Mouse (Mus musculus) limb, embryonic 14.5 days (tissue): ENCODE measurements around the gene Mtfr1l. TPM values are rescaled to one million over a fixed set of nuclear protein-coding genes. Genes with fewer than 3 reads are reported as not detected.
"Not testable (repeated sequence)": the region's sequence is repeated elsewhere in the genome, so short reads cannot be mapped to it uniquely, and the experiment has no call there.

Source experiments
- ATAC-seq: fragments of 200-750 bp; cut with Nextera tagmentation; 2 replicates; pipeline ENCODE4 v1.8.0; 2017; ENCODE audit warnings: low read depth, moderate number of reproducible peaks, moderate TSS enrichment; ENCODE audit not compliant: low FRiP score
- DNase-seq: peaks from one replicate; pipeline ENCODE4 v3.0.0-alpha.2; 2015; ENCODE audit warnings: low spot score
- H3K27ac ChIP-seq: fragments of 300-500 bp; sonication (generic); replicated peaks from 2 replicates; pipeline ENCODE4 v1.5.1; 2014; ENCODE audit warnings: low read depth, mild to moderate bottlenecking, low read length, moderate library complexity, mixed read lengths
- H3K27me3 ChIP-seq: fragments of 300-500 bp; sonication (generic); 2 replicates; pipeline ENCODE4 v1.6.1; 2014; ENCODE audit warnings: low read length, mixed read lengths; ENCODE audit not compliant: control insufficient read depth, insufficient read depth
- H3K36me3 ChIP-seq: fragments of 300-500 bp; sonication (generic); 2 replicates; pipeline ENCODE4 v1.6.1; 2014; ENCODE audit warnings: mild to moderate bottlenecking, low read length, moderate library complexity, mixed read lengths; ENCODE audit not compliant: control insufficient read depth, insufficient read depth
- H3K4me1 ChIP-seq: fragments of 300-500 bp; sonication (generic); 2 replicates; pipeline ENCODE4 v1.6.1; 2014; ENCODE audit warnings: antibody characterized with exemption, low read length, mixed read lengths; ENCODE audit not compliant: control insufficient read depth, insufficient read depth
- H3K4me2 ChIP-seq: fragments of 300-500 bp; sonication (generic); replicated peaks from 2 replicates; pipeline ENCODE4 v1.6.1; 2014; ENCODE audit warnings: low read depth, mild to moderate bottlenecking, low read length, moderate library complexity; ENCODE audit not compliant: severe bottlenecking
- H3K4me3 ChIP-seq: fragments of 300-500 bp; sonication (generic); replicated peaks from 2 replicates; pipeline ENCODE4 v1.5.1; 2014; ENCODE audit warnings: low read length
- H3K9ac ChIP-seq: fragments of 300-500 bp; sonication (generic); 2 replicates; pipeline ENCODE4 v1.6.1; 2014; ENCODE audit warnings: mild to moderate bottlenecking, low read depth, low read length, moderate library complexity; ENCODE audit not compliant: severe bottlenecking
- H3K9me3 ChIP-seq: fragments of 300-500 bp; sonication (generic); 2 replicates; pipeline ENCODE4 v1.6.1; 2016; ENCODE audit warnings: low read length; ENCODE audit not compliant: control insufficient read depth
- POLR2A ChIP-seq: fragments of 200-500 bp; IDR thresholded peaks from 2 replicates; pipeline ENCODE4 v1.8.0; 2012; ENCODE audit warnings: inconsistent platforms, mild to moderate bottlenecking, moderate library complexity, borderline replicate concordance; ENCODE audit not compliant: insufficient read depth, insufficient read length; ENCODE audit errors: extremely low read depth
- WGBS: fragments of 180-500 bp; shearing (Covaris S2); extraction: QIAGEN DNeasy Blood & Tissue Kit; methylation state at CpG from one replicate; pipeline ENCODE4 v1.1.7; 2014; 5-methylcytosine and 5-hydroxymethylcytosine counted together
- polyA plus RNA-seq, 2 experiments: library from polyadenylated mRNA; depleted of rRNA in 1 of 2; stranded (reverse) in 1 of 2; unstranded in 1 of 2; fragments of >200 nt; fragmentation: Nextera tagmentation in 1 of 2; extraction: Ambion mirVana in 1 of 2; gene quantifications; 2 replicates each; pipeline versions ENCODE4 v1.2.1 to v1.2.3; 2012 to 2014

The Mtfr1l gene
- polyA plus RNA-seq, 2 experiments: 111 to 123 TPM

GRCm38 (mm10) chr4:134495546-134495923 lies 39.7 kb downstream of the Mtfr1l start:
- no peak for ATAC-seq
- DNase-seq: no peak
- Histone ChIP-seq H3K9ac (no peak overlapping the region), H3K4me1 (peaks cover 15% of the 10 kb centered on the region), H3K4me3 (no peak overlapping the region), H3K36me3 (no peaks in the 10 kb centered on the region), H3K4me2 (no peak overlapping the region), H3K9me3 (no peaks in the 10 kb centered on the region), H3K27ac (no peak overlapping the region), H3K27me3 (no peaks in the 10 kb centered on the region)
- TF ChIP-seq POLR2A: no peak
- 75% methylated on average over 5 of the region's 5 CpGs for WGBS

DNA sequence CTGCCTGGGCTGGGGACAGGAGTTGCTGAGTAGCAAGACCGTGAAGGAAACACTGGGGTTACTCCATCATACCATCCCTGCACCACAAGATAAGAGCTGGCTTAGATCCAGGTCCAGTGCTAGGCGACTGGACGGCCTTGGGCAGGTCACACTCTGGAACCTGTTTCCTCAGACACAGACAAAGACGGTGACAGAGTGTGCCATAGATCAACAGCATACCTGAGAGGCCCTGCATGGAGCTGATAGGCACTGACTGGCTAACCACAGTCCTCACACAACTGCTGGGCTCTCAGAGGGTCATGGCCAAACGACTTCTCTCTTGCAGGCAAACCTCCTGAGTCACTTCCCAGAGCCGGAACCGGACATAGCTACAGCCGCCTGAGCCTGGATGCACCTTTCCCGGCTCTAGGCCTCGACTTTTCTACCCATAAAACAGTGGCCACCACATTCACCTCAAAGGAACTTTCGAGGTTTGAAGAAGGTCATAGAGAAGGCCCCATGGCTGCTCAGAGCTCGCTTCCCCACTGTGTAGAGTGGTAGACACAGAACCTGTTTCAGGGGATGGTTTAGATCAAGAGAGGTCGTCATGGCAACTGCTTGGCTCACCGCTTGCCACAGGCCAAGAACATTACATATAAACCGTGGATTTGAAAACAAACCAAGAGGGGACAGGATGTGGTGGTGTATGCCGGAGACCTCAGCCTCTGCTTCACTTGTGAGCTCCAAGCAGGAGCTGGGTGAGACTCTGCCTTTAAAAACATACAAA lies 40.2 kb downstream of the Mtfr1l start:
- WGBS: 63% methylated on average over 16 of the region's 16 CpGs
- Histone ChIP-seq H3K27ac (no peak overlapping the region), H3K4me1 (peaks cover 15% of the 10 kb centered on the region), H3K4me3 (no peak overlapping the region), H3K9ac (0 out of 2 replicates have a peak overlapping the region, but pooled peaks have one; percentile 28), H3K27me3 (no peaks in the 10 kb centered on the region), H3K36me3 (no peaks in the 10 kb centered on the region), H3K4me2 (no peak overlapping the region), H3K9me3 (no peaks in the 10 kb centered on the region)
- ATAC-seq (peak; percentile 45; the same call in 1 of the 2 replicates), DNase-seq (peak; percentile 27)
- TF ChIP-seq POLR2A: no peak

GRCm38 (mm10) chr4:134494161-134494560 lies 41.0 kb downstream of the Mtfr1l start:
- not testable (repeated sequence) for ATAC-seq, H3K4me2 ChIP-seq, H3K27ac ChIP-seq, H3K36me3 ChIP-seq, H3K4me3 ChIP-seq, H3K9ac ChIP-seq, DNase-seq, H3K9me3 ChIP-seq, H3K27me3 ChIP-seq
- WGBS: 89% methylated on average over 6 of the region's 6 CpGs
- H3K4me1 ChIP-seq: peaks cover 15% of the 10 kb centered on the region

DNA sequence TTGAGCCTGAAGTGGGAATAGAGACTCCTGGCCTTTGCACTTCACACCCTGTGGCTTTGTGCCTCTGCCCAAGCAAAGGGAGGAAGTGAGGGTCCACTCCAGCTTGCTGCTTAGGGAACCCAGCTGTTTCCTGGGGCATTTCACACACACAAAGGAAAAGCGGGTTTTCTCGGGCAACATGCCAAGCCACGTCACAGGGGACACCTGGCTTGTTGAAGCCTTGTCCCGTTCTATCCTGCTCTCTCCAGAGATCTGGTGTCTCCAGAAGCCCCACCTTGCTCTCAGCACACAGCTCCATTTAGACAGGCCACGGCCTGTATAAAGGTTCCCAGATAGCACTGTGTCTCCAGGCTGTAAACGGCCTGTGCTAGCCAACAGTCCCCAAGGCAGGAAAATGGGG lies 43.5 kb downstream of the Mtfr1l start:
- H3K27ac ChIP-seq: no peak overlapping the region
- H3K9ac ChIP-seq: no peak overlapping the region
- H3K27me3 ChIP-seq: no peaks in the 10 kb centered on the region
- no peak for TF ChIP-seq POLR2A
- H3K4me2 ChIP-seq: no peak overlapping the region
- no peak overlapping the region for H3K4me3 ChIP-seq
- ATAC-seq (no peak), DNase-seq (peak; percentile 50)
- 56% methylated on average over 6 of the region's 6 CpGs for WGBS
- H3K9me3 ChIP-seq: no peaks in the 10 kb centered on the region
- no peaks in the 10 kb centered on the region for H3K36me3 ChIP-seq
- peaks cover 15% of the 10 kb centered on the region for H3K4me1 ChIP-seq

DNA sequence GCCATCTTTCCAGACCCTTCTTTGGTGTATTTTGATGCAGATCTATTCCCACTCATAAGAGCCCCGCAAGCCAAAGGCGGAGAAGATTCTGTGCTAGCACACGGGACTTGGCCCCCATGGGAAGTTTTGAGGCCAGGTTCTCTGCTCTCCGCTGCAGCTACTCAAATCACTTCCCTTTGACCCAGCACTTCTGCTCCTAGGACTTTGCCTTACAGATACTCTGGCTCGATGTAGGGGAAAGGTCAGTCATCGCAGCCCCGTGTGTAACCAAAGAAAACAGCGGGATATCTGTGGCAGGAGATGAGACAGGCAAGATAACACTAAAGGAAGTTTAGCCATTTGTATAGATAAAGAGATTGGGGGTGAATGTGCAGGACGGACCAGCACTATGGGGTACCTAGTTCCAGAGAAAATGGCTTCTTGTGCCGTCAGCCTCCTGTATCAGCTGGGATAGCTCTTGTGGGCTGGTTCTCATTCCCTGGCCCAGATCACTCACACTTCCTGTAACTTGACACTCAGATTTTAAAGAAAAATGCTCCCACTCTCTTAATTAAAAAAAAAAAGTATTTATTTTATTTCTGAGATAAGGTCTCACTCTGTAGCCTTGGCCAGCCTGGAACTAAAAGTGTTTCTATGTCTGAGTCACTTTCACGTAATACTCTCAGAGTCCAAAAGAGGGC lies 45.1 kb downstream of the Mtfr1l start:
- 87% methylated on average over 11 of the region's 11 CpGs for WGBS
- Histone ChIP-seq H3K4me1 (peaks cover 3% of the 10 kb centered on the region; the same call in 1 of the 2 replicates), H3K9me3 (no peaks in the 10 kb centered on the region), H3K27me3 (no peaks in the 10 kb centered on the region), H3K4me3 (no peak overlapping the region), H3K27ac (no peak overlapping the region), H3K9ac (no peak overlapping the region), H3K4me2 (no peak overlapping the region), H3K36me3 (no peaks in the 10 kb centered on the region)
- ATAC-seq (no peak), DNase-seq (no peak)
- TF ChIP-seq POLR2A: no peak
